Mouse (Mus musculus): ENCODE data around the gene D230025D16Rik. TPM values are rescaled to one million over a fixed set of nuclear protein-coding genes. Genes with fewer than 3 reads are reported as not detected.

D230025D16Rik gene
- polyA plus RNA-seq, 1 experiment from 2014 or later = 29.2 TPM

- H3K4me2 ChIP-seq = peak overlapping the region; percentile 94
- H3K4me3 ChIP-seq = no peak overlapping the region
- H3K27ac ChIP-seq (replicated peaks) = no peak overlapping the region
- H3K9ac ChIP-seq = no peak overlapping the region
- no peaks in the 10 kb centered on the region for H3K9me3 ChIP-seq
- peaks cover 36% of the 10 kb centered on the region for H3K4me1 ChIP-seq (replicated peaks)
- WGBS = 42% methylated on average over 16 of the region's 16 CpGs
- ATAC-seq (ENCODE audit: low FRiP score, low read depth) = no peak
- H3K27me3 ChIP-seq = peaks cover 87% of the 10 kb centered on the region
- no peaks in the 10 kb centered on the region for H3K36me3 ChIP-seq
These were observed 38.4 kb downstream of the D230025D16Rik start for GRCm38 (mm10) chr8:105263244-105263912.

- H3K4me1 ChIP-seq (replicated peaks) = peaks cover 35% of the 10 kb centered on the region
- peak within 1 kb of the TSS; percentile 55 for H3K9ac ChIP-seq
- H3K4me2 ChIP-seq = peak within 1 kb of the TSS; percentile 94
- no peak within 1 kb of the TSS for H3K27ac ChIP-seq (replicated peaks)
- 1% methylated on average over 54 of the region's 54 CpGs for WGBS
- H3K27me3 ChIP-seq = peaks cover 80% of the 10 kb centered on the region
- no peaks in the 10 kb centered on the region for H3K9me3 ChIP-seq
- ATAC-seq (ENCODE audit: low FRiP score, low read depth) = no peak
- peak within 1 kb of the TSS; percentile 59 for H3K4me3 ChIP-seq
- H3K36me3 ChIP-seq = no peaks in the 10 kb centered on the region
These were observed 39.4 kb downstream of the D230025D16Rik start, which contains the start of the genes Tradd and Fbxl8 for GRCm38 (mm10) chr8:105264024-105264982. Gene Tradd, minus strand, starts transcription at chr8:105264609. Gene Fbxl8, plus strand, starts transcription at chr8:105264648.

DNA sequence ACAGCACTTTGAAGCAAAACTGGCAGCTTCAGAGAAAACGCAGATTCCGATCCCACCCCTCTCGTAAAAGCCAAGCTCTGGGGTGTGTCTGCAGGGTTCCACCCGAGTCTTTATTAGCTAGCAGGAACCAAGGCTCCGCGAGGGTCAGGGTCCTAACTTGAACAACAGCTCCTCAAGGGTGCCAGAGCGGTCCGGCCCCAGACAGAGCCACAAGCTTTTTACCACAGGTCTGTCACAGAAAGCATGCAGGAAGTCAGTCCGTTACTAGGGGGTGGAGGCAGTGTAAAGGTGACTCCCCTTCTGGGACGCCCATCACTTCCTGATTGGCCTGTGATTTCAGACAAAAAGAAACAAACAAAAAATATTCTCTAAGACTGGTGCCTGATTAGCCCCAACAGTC lies 40.2 kb downstream of the D230025D16Rik start:
- H3K27me3 ChIP-seq = peaks cover 79% of the 10 kb centered on the region
- WGBS = 15% methylated on average over 10 of the region's 10 CpGs
- H3K4me2 ChIP-seq = peak overlapping the region; percentile 94
- H3K9me3 ChIP-seq = no peaks in the 10 kb centered on the region
- ATAC-seq (ENCODE audit: low FRiP score, low read depth) = no peak
- peak overlapping the region; percentile 59 for H3K4me3 ChIP-seq
- H3K27ac ChIP-seq (replicated peaks) = no peak overlapping the region
- H3K9ac ChIP-seq = no peak overlapping the region
- H3K36me3 ChIP-seq = no peaks in the 10 kb centered on the region
- H3K4me1 ChIP-seq (replicated peaks) = peaks cover 33% of the 10 kb centered on the region

DNA sequence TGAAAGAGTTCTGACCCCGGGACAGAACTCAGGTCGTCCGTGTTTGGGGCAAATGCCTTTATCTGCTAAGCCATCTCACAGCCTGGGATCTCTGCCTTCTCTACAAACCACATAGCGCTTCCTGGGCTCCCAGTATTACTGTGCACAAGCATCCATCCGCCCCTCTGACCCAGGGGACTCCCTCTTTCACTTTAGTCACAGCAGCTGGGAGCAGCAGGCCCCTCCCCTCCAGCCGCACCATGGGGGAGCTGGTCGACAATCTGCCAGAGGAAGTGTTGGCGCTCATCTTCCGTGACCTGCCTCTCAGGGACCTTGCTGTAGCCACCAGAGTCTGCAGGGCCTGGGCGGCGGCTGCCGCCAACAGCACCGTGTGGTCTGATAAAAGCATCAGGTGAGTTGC lies 41.8 kb downstream of the D230025D16Rik start:
- Histone ChIP-seq H3K4me3 (no peak overlapping the region), H3K27ac (replicated peaks) (no peak overlapping the region), H3K27me3 (peaks cover 80% of the 10 kb centered on the region), H3K9ac (no peak overlapping the region), H3K4me1 (replicated peaks) (peaks cover 41% of the 10 kb centered on the region), H3K4me2 (no peak overlapping the region), H3K36me3 (no peaks in the 10 kb centered on the region), H3K9me3 (no peaks in the 10 kb centered on the region)
- 14% methylated on average over 13 of the region's 13 CpGs for WGBS
- ATAC-seq (ENCODE audit: low FRiP score, low read depth) = no peak

GRCm38 (mm10) chr8:105268342-105269074 lies 43.6 kb downstream of the D230025D16Rik start:
- Histone ChIP-seq H3K27me3 (peaks cover 82% of the 10 kb centered on the region), H3K27ac (replicated peaks) (peak overlapping the region; percentile 36), H3K4me3 (peak overlapping the region; percentile 45), H3K4me2 (peak overlapping the region; percentile 84), H3K9me3 (no peaks in the 10 kb centered on the region), H3K9ac (peak overlapping the region; percentile 40), H3K4me1 (replicated peaks) (peaks cover 41% of the 10 kb centered on the region), H3K36me3 (no peaks in the 10 kb centered on the region)
- peak; percentile 91 for ATAC-seq (ENCODE audit: low FRiP score, low read depth)
- WGBS = 0% methylated on average over 65 of the region's 65 CpGs

GRCm38 (mm10) chr8:105269075-105269458 lies 44.1 kb downstream of the D230025D16Rik start:
- 2% methylated on average over 10 of the region's 10 CpGs for WGBS
- peaks cover 39% of the 10 kb centered on the region for H3K4me1 ChIP-seq (replicated peaks)

DNA sequence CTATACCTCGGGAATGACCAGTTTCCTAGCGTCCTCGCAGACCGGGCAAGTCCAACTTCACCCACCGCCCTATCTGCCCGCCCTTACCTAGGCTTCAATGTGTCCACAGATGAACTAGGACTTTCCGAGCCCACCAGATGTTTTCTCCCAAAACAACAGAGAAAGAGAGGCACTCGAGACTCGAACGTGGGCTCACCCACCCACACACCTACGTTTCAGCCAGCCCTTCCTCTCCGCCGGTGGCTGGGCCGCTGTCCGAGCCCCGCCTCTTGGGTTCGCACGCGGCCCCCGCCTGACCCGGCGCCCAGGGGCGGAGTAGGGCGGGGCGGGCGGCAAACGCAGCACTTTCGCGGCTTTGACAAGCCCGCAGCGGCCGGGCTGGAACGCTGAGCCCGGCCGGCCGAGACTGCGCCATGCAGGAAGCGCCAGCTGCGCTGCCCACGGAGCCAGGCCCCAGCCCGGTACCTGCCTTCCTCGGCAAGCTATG lies 44.6 kb downstream of the D230025D16Rik start, which contains the start of gene Hsf4:
Gene Hsf4, plus strand, starts transcription at position 341 of the 487 bp plus-strand sequence.
- peak within 1 kb of the TSS; percentile 40 for H3K9ac ChIP-seq
- under 1% methylated on average over 42 of the region's 42 CpGs for WGBS
- no peak for ATAC-seq (ENCODE audit: low FRiP score, low read depth)
- peaks cover 36% of the 10 kb centered on the region for H3K4me1 ChIP-seq (replicated peaks)
- peak within 1 kb of the TSS; percentile 84 for H3K4me2 ChIP-seq
- H3K27ac ChIP-seq (replicated peaks) = peak within 1 kb of the TSS; percentile 36
- peak within 1 kb of the TSS; percentile 45 for H3K4me3 ChIP-seq
- no peaks in the 10 kb centered on the region for H3K9me3 ChIP-seq
- no peaks in the 10 kb centered on the region for H3K36me3 ChIP-seq
- peaks cover 85% of the 10 kb centered on the region for H3K27me3 ChIP-seq

More at GRCm38 (mm10) chr8:105269075-105269458, 44.1 kb downstream of the D230025D16Rik start:
- Histone ChIP-seq H3K4me2 (peak overlapping the region; percentile 84), H3K27ac (replicated peaks) (peak overlapping the region; percentile 36; the same call in 1 of the 2 replicates), H3K27me3 (peaks cover 83% of the 10 kb centered on the region), H3K4me3 (peak overlapping the region; percentile 45), H3K9me3 (no peaks in the 10 kb centered on the region), H3K9ac (peak overlapping the region; percentile 40), H3K36me3 (no peaks in the 10 kb centered on the region)
- ATAC-seq (ENCODE audit: low FRiP score, low read depth) = 0 out of 2 replicates have a peak, but pooled peaks have one; percentile 1

DNA sequence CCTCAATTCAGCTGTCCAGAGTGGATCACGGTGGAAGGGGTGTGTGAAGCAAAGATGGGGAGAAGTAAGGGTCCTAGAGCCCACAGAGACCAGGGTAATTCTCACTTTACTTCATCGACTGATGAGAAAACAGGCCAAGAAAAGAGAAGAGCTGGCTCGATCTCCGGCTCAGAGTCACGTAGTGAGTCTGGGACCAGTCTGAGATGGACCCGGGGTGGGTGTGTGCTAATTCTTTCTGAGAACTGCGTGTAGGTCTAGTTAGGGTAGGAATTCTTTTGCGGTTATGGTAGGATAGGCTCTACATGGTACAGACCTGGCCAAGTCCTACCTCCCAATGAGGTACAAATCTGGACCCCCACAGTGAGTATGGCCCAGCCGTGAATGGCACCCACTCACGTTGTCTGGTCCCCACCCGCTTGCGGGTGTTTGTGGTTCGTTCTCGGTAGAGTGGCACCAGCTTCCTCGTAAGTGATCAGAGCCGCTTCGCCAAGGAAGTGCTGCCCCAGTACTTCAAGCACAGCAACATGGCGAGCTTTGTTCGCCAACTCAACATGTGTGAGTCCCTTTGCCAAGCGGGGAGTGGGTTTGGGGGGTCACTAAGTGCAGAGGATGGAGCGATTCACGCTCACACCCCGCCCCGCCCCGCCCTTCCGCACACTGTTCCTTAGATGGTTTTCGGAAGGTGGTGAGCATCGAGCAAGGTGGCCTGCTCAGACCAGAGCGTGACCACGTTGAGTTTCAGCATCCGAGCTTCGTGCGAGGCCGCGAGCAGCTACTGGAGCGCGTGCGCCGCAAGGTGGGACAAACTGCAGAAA lies 45.4 kb downstream of the D230025D16Rik start:
- Histone ChIP-seq H3K36me3 (no peaks in the 10 kb centered on the region), H3K4me1 (replicated peaks) (peaks cover 30% of the 10 kb centered on the region), H3K4me2 (peak overlapping the region; percentile 84), H3K27ac (replicated peaks) (no peak overlapping the region), H3K27me3 (peaks cover 85% of the 10 kb centered on the region), H3K9ac (no peak overlapping the region), H3K4me3 (peak overlapping the region; percentile 45), H3K9me3 (no peaks in the 10 kb centered on the region)
- ATAC-seq (ENCODE audit: low FRiP score, low read depth) = no peak
- 3% methylated on average over 39 of the region's 39 CpGs for WGBS

DNA sequence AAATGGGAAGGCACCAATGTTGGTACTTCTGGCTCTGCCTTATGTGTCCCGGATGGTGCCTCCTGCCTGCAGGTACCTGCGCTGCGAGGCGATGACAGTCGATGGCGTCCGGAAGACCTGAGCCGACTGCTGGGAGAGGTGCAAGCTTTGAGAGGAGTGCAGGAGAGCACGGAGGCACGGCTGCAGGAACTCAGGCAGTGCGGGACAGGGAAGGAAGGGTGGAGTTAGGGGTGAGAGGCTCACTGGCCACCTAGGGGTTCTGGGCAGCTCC lies 45.9 kb downstream of the D230025D16Rik start:
- no peak for ATAC-seq (ENCODE audit: low FRiP score, low read depth)
- 2% methylated on average over 11 of the region's 11 CpGs for WGBS
- Histone ChIP-seq H3K27ac (replicated peaks) (no peak overlapping the region), H3K9me3 (no peaks in the 10 kb centered on the region), H3K36me3 (no peaks in the 10 kb centered on the region), H3K4me1 (replicated peaks) (peaks cover 35% of the 10 kb centered on the region), H3K4me2 (peak overlapping the region; percentile 84), H3K4me3 (peak overlapping the region; percentile 6; the same call in 1 of the 2 replicates), H3K27me3 (peaks cover 83% of the 10 kb centered on the region), H3K9ac (no peak overlapping the region)

DNA sequence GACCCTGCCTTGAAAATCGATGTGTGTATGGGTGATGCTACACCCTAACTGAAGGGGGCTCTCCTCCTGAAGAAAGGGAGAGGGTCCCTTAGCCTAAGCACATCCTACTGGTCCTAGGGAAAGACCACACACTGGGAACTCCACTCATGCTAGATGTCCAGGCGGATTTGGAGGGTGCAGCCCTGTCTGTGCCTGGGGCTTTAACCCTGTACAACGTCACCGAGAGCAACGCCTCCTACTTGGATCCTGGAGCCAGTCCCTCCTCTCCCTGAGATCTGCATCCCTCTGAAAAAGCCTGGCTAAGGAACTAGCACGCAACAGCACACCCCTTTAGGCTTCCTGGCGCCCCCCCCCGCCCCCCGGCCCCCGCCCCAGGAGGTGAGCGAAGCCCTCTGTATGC lies 50.4 kb downstream of the D230025D16Rik start:
- Histone ChIP-seq H3K4me1 (replicated peaks) (peaks cover 33% of the 10 kb centered on the region), H3K4me3 (0 out of 2 replicates have a peak overlapping the region, but pooled peaks have one; percentile 46), H3K27me3 (peaks cover 69% of the 10 kb centered on the region), H3K9ac (no peak overlapping the region), H3K4me2 (peak overlapping the region; percentile 94), H3K36me3 (peaks cover 6% of the 10 kb centered on the region; the same call in 1 of the 2 replicates), H3K27ac (replicated peaks) (no peak overlapping the region), H3K9me3 (no peaks in the 10 kb centered on the region)
- no peak for ATAC-seq (ENCODE audit: low FRiP score, low read depth)
- WGBS = 11% methylated on average over 10 of the region's 11 CpGs

DNA sequence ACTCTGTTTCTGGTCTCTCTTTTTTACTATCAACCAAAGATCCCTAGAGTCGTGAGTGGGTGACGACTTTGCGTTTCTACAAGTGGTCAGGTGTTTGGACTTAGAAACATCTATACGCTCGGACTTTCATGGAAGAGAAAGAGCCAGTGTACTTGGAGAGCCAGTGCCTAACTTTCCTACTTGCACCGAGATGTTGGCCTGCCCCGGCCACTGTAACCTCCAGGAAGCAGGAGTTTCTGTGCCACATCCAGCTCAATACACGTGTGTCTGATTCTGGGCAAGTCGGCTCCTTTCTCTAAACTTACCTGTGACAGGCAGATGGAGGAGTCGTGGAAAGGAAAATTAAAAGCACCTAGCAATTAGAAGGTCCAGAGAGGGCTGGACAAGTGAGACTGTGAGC lies 50.9 kb downstream of the D230025D16Rik start, which contains the start of gene Nol3:
Gene Nol3, plus strand, starts transcription at position 301 of the 400 bp plus-strand sequence.
- H3K27ac ChIP-seq (replicated peaks) = no peak within 1 kb of the TSS
- WGBS = 5% methylated on average over 10 of the region's 10 CpGs
- no peak for ATAC-seq (ENCODE audit: low FRiP score, low read depth)

More for the DNA sequence above, 50.9 kb downstream of the D230025D16Rik start, which contains the start of gene Nol3:
- peak within 1 kb of the TSS; percentile 43 for H3K9ac ChIP-seq
- H3K9me3 ChIP-seq = no peaks in the 10 kb centered on the region
- peak within 1 kb of the TSS; percentile 94 for H3K4me2 ChIP-seq
- peaks cover 65% of the 10 kb centered on the region for H3K27me3 ChIP-seq
- peaks cover 28% of the 10 kb centered on the region for H3K4me1 ChIP-seq (replicated peaks)
- peaks cover 6% of the 10 kb centered on the region; the same call in 1 of the 2 replicates for H3K36me3 ChIP-seq
- H3K4me3 ChIP-seq = peak within 1 kb of the TSS; percentile 46

All from hindbrain, embryonic 15.5 days (tissue).